Mouse (Mus musculus) small intestine, adult 2 months (tissue): Measurements from ENCODE around the gene Cdc42se2. TPM values are rescaled to one million over a fixed set of nuclear protein-coding genes. Genes with fewer than 3 reads are reported as not detected.
A peak's percentile ranks its signal among the peaks of the same experiment; 100 is the strongest.

ENCODE experiments used
- H3K27ac ChIP-seq: fragments of 200-500 bp; 2 replicates; pipeline ENCODE4 v1.5.1; 2012; ENCODE audit warnings: low read depth, low read length, control low read depth, inconsistent platforms; ENCODE audit not compliant: insufficient read depth
- H3K27me3 ChIP-seq: fragments of 200-500 bp; 2 replicates; pipeline ENCODE4 v1.6.1; 2012; ENCODE audit warnings: mild to moderate bottlenecking, moderate library complexity, low read length, inconsistent platforms; ENCODE audit not compliant: control insufficient read depth, insufficient read depth
- H3K36me3 ChIP-seq: fragments of 200-500 bp; 2 replicates; pipeline ENCODE4 v1.6.1; 2012; ENCODE audit warnings: mild to moderate bottlenecking, low read length, control low read depth, inconsistent platforms; ENCODE audit not compliant: control insufficient read depth, insufficient read depth
- H3K4me1 ChIP-seq: fragments of 200-500 bp; 2 replicates; pipeline ENCODE4 v1.6.1; 2012; ENCODE audit warnings: low read length, inconsistent platforms, mixed read lengths; ENCODE audit not compliant: control insufficient read depth, insufficient read depth, insufficient read length
- H3K4me3 ChIP-seq: fragments of 200-500 bp; 2 replicates; pipeline ENCODE4 v1.5.1; 2012; ENCODE audit warnings: low read depth, mild to moderate bottlenecking, control low read depth, inconsistent platforms, low read length, moderate library complexity
- CTCF ChIP-seq: fragments of 200-500 bp; IDR thresholded peaks from 2 replicates; pipeline ENCODE4 v1.5.1; 2012; ENCODE audit warnings: low read depth, mild to moderate bottlenecking, control low read depth, inconsistent platforms, low read length, moderate library complexity, mixed read lengths; ENCODE audit not compliant: insufficient replicate concordance, insufficient read length; ENCODE audit errors: extremely low read depth
- POLR2A ChIP-seq: fragments of 200-500 bp; IDR thresholded peaks from 2 replicates; pipeline ENCODE4 v1.6.1; 2012; ENCODE audit warnings: low read depth, mild to moderate bottlenecking, control low read depth, inconsistent platforms, low read length, moderate library complexity
- WGBS: fragments of 180-500 bp; shearing (Covaris S2); methylation state at CpG from one replicate; pipeline ENCODE4 v1.1.7; 2018; 5-methylcytosine and 5-hydroxymethylcytosine counted together
- polyA plus RNA-seq: library from polyadenylated mRNA; depleted of rRNA; stranded (reverse); fragments of >200 nt; gene quantifications from 2 replicates; pipeline ENCODE4 v1.2.3, GENCODE M21; 2012

Cdc42se2 gene
- polyA plus RNA-seq, 1 experiment, result 69.2 TPM

- Histone ChIP-seq H3K27me3 (no peaks in the 10 kb centered on the region), H3K4me1 (peaks cover 44% of the 10 kb centered on the region), H3K27ac (peak overlapping the region; percentile 73), H3K4me3 (no peak overlapping the region), H3K36me3 (no peaks in the 10 kb centered on the region)
- WGBS, result 15% methylated on average over 9 of the region's 9 CpGs
- TF ChIP-seq POLR2A (no peak), CTCF (no peak)
These were observed 20.2 kb upstream of the Cdc42se2 start for GRCm38 (mm10) chr11:54807669-54808068.

GRCm38 (mm10) chr11:54806891-54807290, 19.4 kb upstream of the Cdc42se2 start:
- WGBS, result 89% methylated on average over 28 of the region's 28 CpGs
- Histone ChIP-seq H3K27ac (peak overlapping the region; percentile 73), H3K36me3 (no peaks in the 10 kb centered on the region), H3K4me1 (peaks cover 47% of the 10 kb centered on the region), H3K27me3 (no peaks in the 10 kb centered on the region), H3K4me3 (no peak overlapping the region)
- TF ChIP-seq POLR2A, result no peak
- TF ChIP-seq CTCF, result no peak

GRCm38 (mm10) chr11:54805196-54805595, 17.7 kb upstream of the Cdc42se2 start:
- no peak overlapping the region for H3K4me3 ChIP-seq
- TF ChIP-seq POLR2A (no peak), CTCF (no peak)
- 67% methylated on average over 4 of the region's 4 CpGs for WGBS

GRCm38 (mm10) chr11:54802621-54803020, 15.1 kb upstream of the Cdc42se2 start:
- TF ChIP-seq POLR2A, result no peak
- TF ChIP-seq CTCF, result no peak
- Histone ChIP-seq H3K36me3 (no peaks in the 10 kb centered on the region), H3K27ac (peak overlapping the region; percentile 82), H3K4me1 (peaks cover 27% of the 10 kb centered on the region), H3K4me3 (no peak overlapping the region), H3K27me3 (no peaks in the 10 kb centered on the region)
- WGBS, result 18% methylated on average over 6 of the region's 6 CpGs

More at GRCm38 (mm10) chr11:54805196-54805595, 17.7 kb upstream of the Cdc42se2 start:
- Histone ChIP-seq H3K27ac (0 out of 2 replicates have a peak overlapping the region, but pooled peaks have one; percentile 24), H3K27me3 (no peaks in the 10 kb centered on the region), H3K36me3 (no peaks in the 10 kb centered on the region), H3K4me1 (peaks cover 42% of the 10 kb centered on the region)

GRCm38 (mm10) chr11:54801791-54802558, 14.5 kb upstream of the Cdc42se2 start:
- 18% methylated on average over 6 of the region's 6 CpGs for WGBS
- H3K4me1 ChIP-seq, result peaks cover 21% of the 10 kb centered on the region
- no peak overlapping the region for H3K4me3 ChIP-seq
- TF ChIP-seq POLR2A (0 out of 2 replicates have a peak, but pooled peaks have one; percentile 24), CTCF (no peak)
- peak overlapping the region; percentile 92 for H3K27ac ChIP-seq
- no peaks in the 10 kb centered on the region for H3K27me3 ChIP-seq
- no peaks in the 10 kb centered on the region for H3K36me3 ChIP-seq

GRCm38 (mm10) chr11:54796551-54796950, 9.1 kb upstream of the Cdc42se2 start:
- Histone ChIP-seq H3K4me3 (no peak overlapping the region), H3K36me3 (no peaks in the 10 kb centered on the region), H3K27ac (no peak overlapping the region), H3K4me1 (peaks cover 5% of the 10 kb centered on the region), H3K27me3 (no peaks in the 10 kb centered on the region)
- WGBS, result 83% methylated on average over 11 of the region's 11 CpGs
- TF ChIP-seq CTCF, result no peak
- TF ChIP-seq POLR2A, result no peak

- Histone ChIP-seq H3K27me3 (no peaks in the 10 kb centered on the region), H3K27ac (no peak overlapping the region), H3K4me1 (peaks cover 4% of the 10 kb centered on the region), H3K36me3 (no peaks in the 10 kb centered on the region), H3K4me3 (no peak overlapping the region)
- TF ChIP-seq POLR2A (no peak), CTCF (no peak)
- 93% methylated on average over 3 of the region's 3 CpGs for WGBS
These were observed 7.2 kb upstream of the Cdc42se2 start for GRCm38 (mm10) chr11:54794678-54795077.
